Mouse (Mus musculus): ENCODE data around the gene Nfkbil1.

Gene Nfkbil1

DNA sequence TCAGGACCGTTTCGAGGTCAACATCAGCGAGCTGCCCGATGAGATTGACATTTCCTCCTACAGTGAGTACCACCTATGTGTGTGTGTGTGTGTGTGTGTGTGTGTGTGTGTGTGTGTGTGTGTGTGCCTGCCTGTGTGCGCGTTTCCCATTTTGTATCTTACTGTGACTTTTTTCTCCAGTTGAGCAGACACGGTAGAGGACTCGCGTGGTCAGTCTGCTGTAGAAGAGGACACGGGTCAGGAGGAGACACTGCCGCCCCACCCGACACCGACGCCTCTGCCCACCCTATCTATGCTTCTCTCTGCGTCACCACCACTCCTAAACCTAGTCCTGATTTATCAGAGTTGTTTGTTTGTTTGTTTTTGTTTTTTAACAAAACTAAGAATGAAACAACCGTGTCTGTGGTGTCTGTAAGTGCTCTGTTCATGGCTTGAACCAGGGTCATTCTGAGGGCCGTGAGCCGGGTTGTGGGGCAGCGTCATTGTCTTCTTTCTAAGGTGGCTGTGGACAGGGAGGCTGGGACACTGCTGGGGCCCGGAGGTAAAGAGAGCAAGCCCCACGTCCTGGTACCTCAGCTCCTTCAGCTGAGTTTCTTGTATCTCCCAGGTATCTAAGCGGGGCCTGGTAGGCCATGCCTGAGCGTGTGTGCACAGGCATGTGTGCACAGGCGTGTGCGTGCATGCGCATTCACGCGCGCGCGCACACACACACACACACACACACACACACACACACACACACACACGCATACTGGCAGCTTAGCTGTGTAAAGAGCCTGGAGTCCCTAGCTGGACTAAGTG, 17.9 kb upstream of the Nfkbil1 start:
- no peak for DNase-seq

DNA sequence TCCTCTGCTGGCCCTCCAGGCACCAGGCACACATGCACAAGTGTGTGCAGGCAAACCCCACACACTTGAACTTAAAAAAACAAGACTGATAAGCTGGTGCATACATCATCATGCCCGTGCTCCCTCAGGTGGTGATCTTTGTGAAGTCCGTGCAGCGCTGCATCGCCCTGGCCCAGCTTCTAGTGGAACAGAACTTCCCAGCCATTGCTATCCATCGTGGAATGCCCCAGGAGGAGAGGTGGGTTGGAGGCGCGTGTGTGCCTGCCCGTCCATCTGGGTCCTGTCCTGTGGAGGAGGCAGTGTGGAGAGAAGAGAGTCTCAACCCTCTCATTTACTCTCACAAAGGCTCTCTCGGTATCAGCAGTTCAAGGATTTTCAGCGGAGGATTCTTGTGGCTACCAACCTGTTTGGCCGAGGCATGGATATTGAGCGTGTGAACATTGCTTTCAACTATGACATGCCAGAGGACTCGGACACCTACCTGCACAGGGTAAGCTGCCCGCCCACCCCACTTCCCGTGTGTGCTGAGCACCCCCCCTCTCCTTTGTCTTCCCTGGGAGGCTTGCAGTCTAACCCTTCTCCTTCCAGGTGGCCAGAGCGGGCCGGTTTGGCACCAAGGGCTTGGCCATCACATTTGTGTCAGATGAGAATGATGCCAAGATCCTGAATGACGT, 17.2 kb upstream of the Nfkbil1 start:
- DNase-seq = no peak

DNA sequence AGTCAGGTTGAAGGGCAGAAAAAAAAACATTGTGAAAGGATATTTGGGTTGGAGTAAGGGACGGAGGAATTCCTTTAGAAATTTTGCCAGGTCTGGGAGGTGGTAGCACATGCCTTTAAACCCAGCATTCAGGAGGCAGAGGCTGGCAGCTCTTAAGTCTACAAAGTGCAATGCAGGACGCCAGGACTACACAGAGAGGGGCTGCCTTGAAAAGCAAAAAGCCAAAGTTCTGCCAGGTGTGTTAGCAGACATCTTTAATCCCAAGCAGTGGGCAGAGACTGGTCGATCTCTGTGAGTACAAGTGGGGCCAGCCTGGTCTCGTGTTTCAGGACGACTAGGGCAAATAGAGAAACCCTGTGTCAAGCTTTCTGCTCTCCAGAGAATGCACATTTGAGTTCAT, 16.4 kb upstream of the Nfkbil1 start:
- DNase-seq = no peak

DNA sequence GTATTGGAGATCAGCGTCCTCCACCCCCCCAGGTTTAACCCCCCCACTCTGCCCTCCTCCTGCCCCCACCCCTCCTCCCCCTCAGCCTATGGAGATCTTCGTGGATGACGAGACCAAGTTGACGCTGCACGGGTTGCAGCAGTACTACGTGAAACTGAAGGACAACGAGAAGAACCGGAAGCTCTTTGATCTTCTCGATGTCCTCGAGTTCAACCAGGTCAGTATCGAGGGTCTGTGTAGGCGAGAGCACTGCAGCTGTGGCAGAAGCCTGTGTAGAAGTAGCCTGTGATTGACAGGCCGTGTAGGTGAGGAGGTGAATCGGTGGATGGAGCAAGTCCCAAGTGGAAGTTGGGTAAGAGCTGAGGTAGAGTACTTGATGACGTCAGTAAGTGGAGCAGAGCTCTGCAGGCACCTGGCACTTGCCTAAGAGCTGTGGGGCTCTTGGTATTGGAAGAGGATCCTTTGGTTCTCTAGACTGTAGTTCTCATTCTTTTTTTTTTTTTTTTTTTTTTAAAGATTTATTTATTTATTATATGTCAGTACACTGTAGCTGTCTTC, 15.6 kb upstream of the Nfkbil1 start:
- DNase-seq = no peak

DNA sequence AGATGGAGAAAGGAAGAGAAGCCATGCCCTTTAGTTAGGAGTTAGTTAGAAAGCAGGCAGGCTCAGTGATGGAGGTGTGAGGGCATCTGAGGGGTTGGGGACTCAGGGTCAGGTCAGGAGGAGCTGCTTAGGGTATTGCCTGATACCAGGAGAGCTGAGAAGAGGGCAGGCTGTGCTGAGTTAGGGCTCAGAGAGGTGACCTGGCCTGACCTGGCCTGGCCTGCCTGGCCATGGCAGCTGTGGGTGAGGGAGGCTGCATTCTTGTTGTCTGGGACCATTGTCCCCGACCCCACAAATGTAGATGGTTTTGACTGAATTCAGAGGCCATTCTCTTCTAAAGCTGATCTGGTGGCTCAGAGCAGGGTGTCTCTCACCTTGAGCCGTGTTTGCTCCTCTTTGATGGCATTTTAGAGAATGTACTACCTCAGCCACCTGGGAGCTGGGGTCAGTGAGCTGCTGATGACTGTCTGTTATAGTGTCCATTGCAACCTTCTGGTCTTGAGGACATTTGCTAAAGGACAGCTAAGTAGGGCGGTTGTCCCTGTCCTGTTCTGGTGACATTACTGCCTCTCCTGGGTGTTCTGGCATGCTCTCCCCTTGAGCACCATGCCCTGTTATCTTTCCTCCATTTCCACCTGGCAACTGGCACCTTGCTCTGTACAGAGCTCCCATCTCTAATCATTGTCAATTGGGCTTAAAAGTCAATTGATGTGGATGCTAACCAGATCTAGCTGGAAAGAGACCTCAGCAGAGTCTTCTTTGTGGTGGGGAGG, 14.9 kb upstream of the Nfkbil1 start:
- DNase-seq = no peak

DNA sequence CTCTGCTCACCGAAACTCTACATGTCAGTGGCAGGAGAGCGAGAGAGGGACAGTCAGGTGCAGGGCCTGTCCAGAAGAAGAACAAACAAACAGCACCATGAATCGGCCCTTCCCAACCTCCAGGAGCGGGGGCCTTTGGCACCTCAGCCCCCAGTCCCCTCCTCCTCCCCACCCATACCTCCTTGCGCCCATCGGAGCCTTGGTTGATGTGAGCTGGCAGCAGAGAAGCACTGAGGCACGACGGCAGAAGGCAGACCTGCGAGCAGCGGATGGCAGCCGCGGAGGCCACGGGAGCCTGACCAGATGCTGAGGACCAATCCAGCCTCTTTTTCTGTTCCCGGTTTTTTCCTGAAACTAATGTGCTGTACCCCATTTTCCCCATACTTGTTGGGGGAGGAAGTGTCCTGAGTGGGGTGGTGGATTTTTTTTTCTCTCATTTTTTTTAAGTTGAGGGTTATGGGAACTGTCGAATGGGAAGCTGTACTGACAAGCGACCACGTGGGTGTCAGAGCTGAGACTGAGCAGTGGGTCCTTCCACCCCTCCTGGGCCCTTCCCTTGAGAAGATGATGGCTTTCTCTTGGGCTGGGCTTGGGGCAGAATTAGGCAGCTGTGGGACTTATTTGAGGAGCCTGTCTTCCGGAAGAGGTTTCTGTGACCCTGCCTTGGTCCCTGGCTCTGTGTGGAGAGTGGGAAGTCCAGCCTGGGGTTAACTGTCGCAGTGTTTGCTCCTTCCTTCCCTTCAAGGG, 14.0 kb upstream of the Nfkbil1 start:
- DNase-seq = no peak

DNA sequence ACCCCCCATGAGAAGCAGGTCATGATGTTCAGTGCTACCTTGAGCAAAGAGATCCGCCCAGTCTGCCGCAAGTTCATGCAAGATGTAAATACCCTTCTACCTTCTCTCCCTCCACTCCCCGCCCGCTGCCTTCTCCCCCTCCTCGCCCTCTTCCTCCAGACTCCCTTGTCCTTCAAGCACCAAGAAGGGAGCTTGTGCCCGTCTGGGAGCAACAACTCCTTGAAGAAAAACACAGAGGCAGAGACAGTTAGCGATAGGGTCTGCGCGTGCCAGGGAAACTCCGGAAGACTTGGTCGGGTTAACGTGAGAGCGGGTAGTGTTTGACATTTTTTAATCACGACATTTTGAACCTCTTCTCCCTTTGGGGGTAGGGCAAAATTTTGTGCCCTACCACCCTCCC, 13.4 kb upstream of the Nfkbil1 start:
- DNase-seq = no peak

DNA sequence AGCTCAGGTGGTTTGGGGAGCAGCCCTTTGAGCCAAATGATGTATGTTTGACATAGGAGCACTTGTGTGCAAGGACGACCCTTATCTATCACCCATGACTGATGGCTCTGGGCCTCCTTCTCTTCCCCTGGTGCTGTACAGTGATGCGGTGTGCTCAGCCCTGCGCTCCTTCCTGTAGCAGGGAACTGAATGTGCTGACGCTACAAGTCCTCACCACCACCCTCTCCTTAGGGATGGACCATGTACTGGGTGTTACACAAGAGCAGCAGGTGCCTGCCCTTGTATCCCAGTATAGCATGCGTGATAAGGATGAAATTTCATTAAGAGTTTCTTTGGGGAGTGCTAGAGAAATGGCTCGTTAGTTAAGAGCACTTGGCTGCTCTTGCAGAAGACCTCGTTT, 11.6 kb upstream of the Nfkbil1 start:
- DNase-seq = no peak

DNA sequence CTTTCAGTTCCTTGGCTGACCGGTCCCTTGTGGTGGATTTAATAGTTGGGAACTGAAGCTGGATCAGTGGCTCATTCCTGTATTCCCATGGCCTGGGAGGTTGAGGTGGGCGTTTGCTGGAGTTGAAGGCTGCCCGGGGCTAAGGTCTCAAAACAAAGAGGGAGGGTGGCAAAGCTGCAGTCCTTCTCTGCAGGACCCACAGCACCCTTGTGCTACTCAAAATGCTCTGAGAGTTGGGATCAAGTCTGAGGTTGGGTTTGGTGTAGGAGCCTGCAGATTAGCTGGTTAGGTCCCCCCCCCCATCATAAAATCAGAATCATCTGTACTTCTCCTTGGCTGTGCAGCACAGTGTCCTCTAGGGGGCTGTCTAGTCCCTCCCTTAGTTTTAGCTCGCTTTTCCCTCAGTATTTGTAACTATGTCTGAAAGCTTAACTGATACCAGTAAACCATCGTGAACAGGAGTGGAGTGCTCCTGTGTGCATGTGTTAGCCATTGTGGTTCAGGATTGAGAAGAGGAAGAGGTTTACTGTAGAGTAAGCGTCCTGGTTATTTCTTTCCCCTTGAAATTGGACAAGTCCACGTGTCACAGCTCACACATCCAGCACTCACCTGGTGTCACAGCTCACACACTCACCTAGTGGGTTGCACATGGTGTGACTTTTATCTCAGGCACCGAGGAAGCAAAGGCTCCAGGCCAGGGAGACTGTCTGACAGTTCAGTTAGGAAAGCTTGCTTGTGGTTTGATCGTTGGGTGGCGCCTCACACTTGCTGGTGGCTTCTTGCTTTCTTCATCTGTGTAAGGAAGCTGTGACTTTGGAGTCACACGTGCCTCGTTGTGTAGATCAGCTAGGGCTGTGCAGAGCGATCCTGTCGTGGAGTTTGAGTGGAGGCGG, 10.4 kb upstream of the Nfkbil1 start:
- DNase-seq = peak; percentile 33

DNA sequence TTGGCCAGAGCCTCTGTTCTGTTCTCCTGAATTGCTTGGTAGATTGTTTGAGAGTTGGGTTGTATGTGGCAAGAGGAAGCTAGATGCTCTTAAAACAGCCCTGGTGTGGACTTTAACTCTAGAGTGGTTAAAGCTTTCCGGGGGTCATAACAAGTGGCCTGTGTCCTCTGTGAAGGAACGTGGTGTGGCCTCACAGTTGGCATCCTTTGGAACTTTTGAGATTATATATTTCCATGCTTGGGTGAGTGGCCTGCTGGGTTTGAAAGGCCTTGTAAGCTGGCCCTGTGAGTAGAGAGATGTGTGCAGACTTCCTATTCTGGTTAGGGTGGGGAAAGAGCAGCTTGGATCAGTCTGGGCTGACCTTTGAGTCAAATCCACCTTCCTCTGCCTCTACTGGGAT, 9.4 kb upstream of the Nfkbil1 start:
- no peak for DNase-seq

DNA sequence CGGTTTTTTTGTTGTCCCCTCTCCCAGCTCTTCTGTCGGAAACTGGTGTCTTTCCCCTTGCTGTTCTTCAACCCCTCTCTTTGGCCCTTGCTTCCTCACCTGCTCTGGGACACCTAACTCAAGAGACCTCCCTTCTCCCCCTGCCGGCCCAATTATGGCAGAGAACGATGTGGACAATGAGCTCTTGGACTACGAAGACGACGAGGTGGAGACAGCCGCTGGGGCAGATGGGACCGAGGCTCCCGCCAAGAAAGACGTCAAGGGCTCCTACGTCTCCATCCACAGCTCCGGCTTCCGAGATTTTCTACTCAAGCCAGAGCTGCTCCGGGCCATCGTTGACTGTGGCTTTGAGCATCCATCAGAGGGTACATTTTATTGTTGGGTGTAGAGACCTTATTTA, 7.5 kb upstream of the Nfkbil1 start:
- peak; percentile 55 for DNase-seq

DNA sequence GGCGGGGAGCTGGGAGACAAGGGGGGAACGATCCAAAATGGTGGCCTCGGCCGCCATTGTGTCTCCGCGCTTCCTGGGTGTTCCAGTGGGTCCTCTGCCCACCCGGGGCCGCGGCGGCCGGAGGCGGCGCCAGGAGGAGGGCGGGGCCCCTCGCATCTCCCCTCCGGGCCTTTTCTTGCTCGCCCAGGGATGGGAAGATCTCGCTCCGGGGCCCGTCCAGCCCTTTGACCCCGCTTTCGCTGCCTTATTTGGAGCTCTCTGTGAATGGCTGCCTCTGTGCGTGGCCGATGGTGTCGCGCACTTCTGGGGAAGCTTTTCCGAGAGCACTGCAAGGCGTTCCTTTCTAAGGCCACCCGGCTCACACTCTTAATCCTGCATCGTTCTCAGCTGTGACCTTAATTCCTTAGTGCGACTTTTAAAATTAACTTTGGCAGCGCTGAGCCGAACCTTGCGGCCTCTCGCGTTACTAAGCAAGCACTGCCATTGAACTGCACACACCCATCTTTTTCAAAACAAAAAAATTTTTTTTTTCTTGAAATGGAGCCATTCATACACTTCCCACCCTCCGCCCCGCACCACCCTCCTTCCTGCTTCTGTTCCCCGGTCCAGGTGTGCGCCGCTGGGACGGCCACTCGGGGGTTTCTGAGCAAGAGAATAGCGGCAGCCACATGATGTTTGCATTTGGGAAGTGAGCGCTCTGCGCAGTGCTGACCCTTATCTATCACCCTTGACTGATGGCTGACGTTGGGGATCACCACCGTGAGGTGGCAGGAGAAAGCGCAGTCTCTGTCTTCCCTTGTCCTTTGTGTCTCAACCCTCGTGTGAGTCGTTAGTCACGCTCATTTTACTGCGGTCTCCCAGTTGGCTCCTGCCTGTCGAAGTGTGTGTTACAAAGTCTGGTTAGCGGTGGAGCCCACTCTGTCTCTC, 6.7 kb upstream of the Nfkbil1 start:
- DNase-seq = peak; percentile 79

DNA sequence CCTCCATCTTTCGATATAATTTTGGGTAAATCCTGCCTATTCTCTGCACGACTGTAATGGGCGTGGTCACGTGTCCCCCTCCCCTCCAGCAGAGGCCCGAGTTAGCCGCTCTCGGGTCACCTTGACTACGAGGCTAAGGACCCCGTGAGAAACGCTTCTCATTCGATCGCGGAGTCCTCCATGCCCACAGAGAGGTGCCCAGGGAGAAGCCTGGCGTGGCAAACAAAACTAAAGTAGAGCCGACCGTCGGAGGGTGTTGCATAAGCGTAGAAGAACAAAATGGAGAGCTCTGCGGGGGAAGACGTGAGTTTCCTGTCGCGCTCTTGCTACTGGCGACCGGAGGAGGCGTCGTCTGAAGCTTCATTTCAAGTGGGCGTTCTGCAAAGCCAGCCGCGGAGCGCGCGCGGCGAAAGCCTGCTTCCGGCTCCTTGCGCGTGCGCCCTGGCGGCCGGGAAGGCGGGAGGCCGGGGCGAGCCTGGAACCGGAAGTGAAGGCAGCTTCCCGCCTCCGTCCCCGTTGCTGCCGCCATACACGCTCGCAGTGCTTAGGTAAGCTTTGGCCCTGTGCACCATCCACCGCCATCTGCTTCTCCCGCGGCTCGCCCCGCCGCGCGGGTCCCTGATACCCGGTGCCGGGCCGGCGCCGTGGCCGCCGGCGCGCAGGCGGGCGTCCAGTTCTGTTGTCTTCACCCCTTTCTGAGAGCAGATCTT, 5.9 kb upstream of the Nfkbil1 start, which contains the start of gene Ddx39b:
Gene Ddx39b, plus strand, starts transcription at position 442 of the 710 bp plus-strand sequence.
- peak; percentile 97 for DNase-seq

DNA sequence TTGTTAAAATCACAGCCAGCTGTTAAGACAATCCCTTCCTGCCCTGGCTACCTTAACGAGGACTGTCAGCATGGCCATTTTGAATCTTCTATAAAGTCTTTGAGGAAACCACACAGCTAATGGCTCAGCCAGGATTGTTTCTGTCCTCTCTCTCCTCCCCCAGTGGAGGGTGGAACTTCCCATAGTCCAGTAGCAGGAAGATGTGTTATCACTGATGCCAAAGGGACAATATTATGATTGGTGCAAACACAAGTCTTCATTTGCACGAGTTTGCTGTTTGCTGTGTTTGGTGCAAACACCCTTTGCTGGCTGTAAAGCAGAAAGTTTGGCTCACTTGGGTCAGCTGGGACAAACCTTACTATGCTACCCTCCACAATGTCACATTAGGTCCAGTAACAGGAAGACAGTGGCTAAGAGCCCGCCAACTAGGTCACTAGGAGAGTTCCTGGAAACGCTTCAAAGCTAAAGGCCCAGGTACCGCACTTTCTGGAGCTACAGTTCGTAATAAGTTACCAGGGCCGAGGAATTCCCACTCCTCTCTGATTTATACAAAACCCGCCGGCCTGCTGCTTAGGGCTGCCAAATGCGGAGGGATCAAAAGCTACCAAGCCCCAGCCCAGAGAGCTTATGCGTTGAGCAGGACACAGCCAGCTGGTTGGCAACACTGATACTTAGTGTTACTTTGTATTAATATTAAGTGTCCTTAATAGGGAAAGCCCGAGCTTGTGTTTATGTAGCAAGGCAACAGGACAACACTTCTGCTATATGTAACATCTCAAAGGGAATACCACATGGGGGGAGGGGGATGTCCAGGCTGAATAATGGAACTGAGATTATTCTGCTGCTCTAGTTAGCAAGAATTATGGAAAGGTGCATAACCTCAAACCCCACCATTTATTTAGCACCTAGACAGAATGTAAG, 5.1 kb upstream of the Nfkbil1 start:
- no peak for DNase-seq

DNA sequence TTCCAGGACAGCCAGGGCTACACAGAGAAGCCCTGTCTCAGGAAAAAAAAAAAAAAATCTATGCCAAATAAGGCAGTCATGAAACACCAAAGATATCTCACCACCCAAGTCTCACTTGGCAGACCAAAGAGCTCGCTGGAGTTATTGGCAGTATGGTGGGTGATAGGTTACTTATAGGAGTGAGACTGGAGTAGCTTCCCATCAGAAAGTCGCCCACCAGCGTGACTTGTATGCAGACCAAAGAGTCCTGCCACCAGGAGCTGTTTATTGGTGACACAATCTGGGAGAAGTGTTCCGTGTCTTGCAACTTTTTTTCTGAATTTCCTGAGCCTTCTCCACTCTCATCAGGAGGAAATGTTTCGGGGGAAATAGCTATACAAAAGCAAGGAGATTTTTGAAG, 4.1 kb upstream of the Nfkbil1 start:
- DNase-seq = no peak

DNA sequence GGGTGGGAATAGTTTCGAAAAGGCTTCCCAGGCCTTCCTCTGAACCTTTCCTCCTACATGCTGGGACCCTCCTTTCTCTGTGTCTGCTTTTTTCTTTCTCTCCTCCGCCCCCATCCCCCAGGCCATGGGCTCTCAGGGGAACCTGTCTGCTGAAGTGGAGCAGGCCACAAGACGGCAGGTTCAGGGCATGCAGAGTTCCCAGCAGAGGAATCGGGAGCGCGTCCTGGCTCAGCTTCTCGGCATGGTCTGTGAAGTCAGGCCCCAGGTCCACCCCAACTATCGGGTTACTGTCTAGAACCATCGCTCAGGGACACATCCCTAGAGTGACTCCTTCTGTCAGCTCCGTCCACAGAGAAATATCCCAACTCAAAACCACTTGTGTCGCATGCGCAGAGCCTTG, 1.9 kb upstream of the Nfkbil1 start:
- DNase-seq = no peak

DNA sequence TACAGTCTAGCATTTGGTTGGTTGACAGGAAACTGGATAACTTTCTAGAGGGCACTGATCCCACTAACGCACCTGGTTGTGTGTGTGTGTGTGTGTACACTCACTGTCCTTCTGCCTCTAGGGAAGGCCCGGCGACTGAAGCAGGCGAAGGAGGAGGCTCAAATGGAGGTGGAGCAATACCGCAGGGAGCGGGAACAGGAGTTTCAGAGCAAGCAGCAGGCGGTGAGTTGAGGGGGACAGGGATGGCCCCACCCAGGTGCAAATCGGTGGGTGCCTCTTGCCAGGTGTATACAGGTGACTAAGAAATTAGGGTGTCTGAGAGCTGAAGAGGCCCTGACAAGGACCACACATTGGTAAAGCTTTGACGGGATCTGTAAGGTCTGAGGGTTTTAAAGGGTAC, 1.4 kb upstream of the Nfkbil1 start:
- DNase-seq = no peak

DNA sequence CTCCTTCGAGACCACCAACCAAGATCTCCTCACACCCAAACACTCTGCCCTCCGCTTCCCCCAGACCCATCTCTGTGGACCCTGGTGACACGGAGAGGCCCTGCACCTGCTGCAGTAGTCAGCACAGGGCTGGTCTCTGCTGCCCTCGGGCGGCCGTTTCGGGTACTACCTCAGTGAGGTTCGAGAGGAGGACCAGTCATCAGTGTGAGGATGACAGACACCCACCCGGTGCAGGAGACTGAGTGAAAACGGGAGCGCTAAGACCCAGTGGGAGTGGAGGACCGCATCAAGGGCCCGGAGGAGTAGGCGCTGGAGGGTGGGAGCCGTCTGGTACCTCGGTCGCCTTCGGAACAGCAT, 776 bp upstream of the Nfkbil1 start:
- peak; percentile 90 for DNase-seq

DNA sequence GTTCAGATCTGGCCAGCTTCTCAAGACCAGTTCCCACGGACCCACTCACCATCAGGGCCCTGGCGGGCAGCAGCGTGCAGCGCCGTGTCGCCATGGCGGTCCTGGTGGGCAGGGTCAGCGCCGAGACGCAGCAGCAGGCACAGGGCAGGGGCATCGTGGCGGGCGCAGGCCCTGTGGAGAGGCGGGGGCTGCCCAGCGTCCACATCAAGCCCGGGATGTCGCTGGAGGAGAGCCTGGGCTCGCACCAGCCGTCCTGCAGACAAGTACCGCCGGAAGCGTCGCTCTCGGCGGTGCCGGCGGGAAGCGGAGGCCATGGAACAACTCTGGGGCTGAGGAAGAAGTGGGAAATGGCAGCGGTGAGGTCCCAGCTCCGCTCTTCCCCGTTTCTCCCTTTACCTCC, 689 bp downstream of the Nfkbil1 start:
- DNase-seq = peak; percentile 71

Data from embryo, embryonic 11 days (tissue).